In genomic region chr2:33581866-33582265, GRCm38 (mm10) we compare ENCODE assay signal across 21 mouse cellular contexts. TPM values are rescaled to one million over a fixed set of nuclear protein-coding genes. Genes with fewer than 3 reads are reported as not detected.
DNase-seq lines count a peak whose midpoint lies in the region; ATAC-seq lines count a peak whose summit lies in the region.
"Had no signal": no experiment of that assay in that cellular context is flagged by ENCODE, and none has a peak within 500 bp of the region (broad histone marks: within the 10 kb centered on the region; RNA-seq: fewer than 3 reads in every experiment).

No protein-coding gene starts in this region.

- peak; percentile 23 for DNase-seq in embryo, embryonic 10.5 days (ENCODE audit: low spot score)
- DNase-seq in embryo, embryonic 11 days, result no peak
- DNase-seq in liver, result no peak
- no peak for DNase-seq in hindbrain, embryonic 14.5 days (ENCODE audit: low spot score)
- no peak for DNase-seq in midbrain, embryonic 14.5 days
- no peak for DNase-seq in urinary bladder, postnatal 25 days (ENCODE audit: low spot score)
- DNase-seq in layer of hippocampus, adult 9-11 months, result no peak
- DNase-seq: cerebellum, adult 11 months; cerebellum, postnatal 25 days; forebrain, postnatal 0 days; gastrocnemius, postnatal 14 days; lung, adult 18-20 months; lung, postnatal 36 days; right cerebral cortex, adult 18-20 months; thymus, postnatal 14 days had no signal

- 12% methylated on average over 8 of the region's 8 CpGs for WGBS in liver, embryonic 12.5 days (ENCODE audit: insufficient replicate concordance)
- WGBS in hindbrain, embryonic 14.5 days, result under 1% methylated on average over 8 of the region's 8 CpGs
- under 1% methylated on average over 8 of the region's 8 CpGs for WGBS in midbrain, embryonic 14.5 days

- H3K27ac ChIP-seq in liver, embryonic 12.5 days, result peak overlapping the region; percentile 17; the same call in 1 of the 2 replicates
- peak overlapping the region; percentile 81 for H3K27ac ChIP-seq in hindbrain, embryonic 14.5 days
- H3K27ac ChIP-seq in midbrain, embryonic 14.5 days (replicated peaks; ENCODE audit: low read depth, low read length), result no peak overlapping the region
- H3K27ac ChIP-seq: embryonic facial prominence, embryonic 15.5 days; kidney, embryonic 15.5 days; stomach, embryonic 15.5 days had no signal

- no peak overlapping the region for H3K9ac ChIP-seq in liver, embryonic 12.5 days
- no peak overlapping the region for H3K9ac ChIP-seq in hindbrain, embryonic 14.5 days
- no peak overlapping the region for H3K9ac ChIP-seq in midbrain, embryonic 14.5 days (replicated peaks; ENCODE audit: low read length)
- H3K9ac ChIP-seq: embryonic facial prominence, embryonic 15.5 days; forebrain, postnatal 0 days; kidney, embryonic 15.5 days; stomach, embryonic 15.5 days had no signal

- H3K36me3 ChIP-seq in liver, embryonic 12.5 days, result no peaks in the 10 kb centered on the region
- H3K36me3 ChIP-seq in hindbrain, embryonic 14.5 days (replicated peaks; ENCODE audit: control insufficient read depth, insufficient read depth), result no peaks in the 10 kb centered on the region
- H3K36me3 ChIP-seq in midbrain, embryonic 14.5 days (ENCODE audit: control insufficient read depth, insufficient read depth, low read length), result no peaks in the 10 kb centered on the region
- H3K36me3 ChIP-seq: embryonic facial prominence, embryonic 15.5 days; kidney, embryonic 15.5 days; stomach, embryonic 15.5 days had no signal

- no peak for ATAC-seq in liver, embryonic 12.5 days
- no peak for ATAC-seq in hindbrain, embryonic 14.5 days (ENCODE audit: low FRiP score)
- ATAC-seq in midbrain, embryonic 14.5 days (ENCODE audit: low FRiP score, low TSS enrichment), result no peak

- H3K4me1 ChIP-seq in liver, embryonic 12.5 days, result 0 out of 2 replicates have a peak, but pooled peaks cover 10% of the 10 kb centered on the region
- peaks cover 57% of the 10 kb centered on the region for H3K4me1 ChIP-seq in hindbrain, embryonic 14.5 days (replicated peaks; ENCODE audit: control insufficient read depth, insufficient read depth, low read length)
- peaks cover 35% of the 10 kb centered on the region for H3K4me1 ChIP-seq in midbrain, embryonic 14.5 days (ENCODE audit: control insufficient read depth, insufficient read depth, low read length)

- no peak overlapping the region for H3K4me3 ChIP-seq in liver, embryonic 12.5 days
- no peak overlapping the region for H3K4me3 ChIP-seq in hindbrain, embryonic 14.5 days (replicated peaks; ENCODE audit: low read length)
- H3K4me3 ChIP-seq in midbrain, embryonic 14.5 days (replicated peaks; ENCODE audit: low read depth, low read length), result no peak overlapping the region
- H3K4me3 ChIP-seq: stomach, embryonic 15.5 days had no signal

- no peaks in the 10 kb centered on the region for H3K9me3 ChIP-seq in liver, embryonic 12.5 days (replicated peaks)
- no peaks in the 10 kb centered on the region for H3K9me3 ChIP-seq in hindbrain, embryonic 14.5 days (ENCODE audit: control insufficient read depth, low read length)
- H3K9me3 ChIP-seq in midbrain, embryonic 14.5 days (ENCODE audit: control insufficient read depth, low read length), result no peaks in the 10 kb centered on the region
- H3K9me3 ChIP-seq: embryonic facial prominence, embryonic 15.5 days; kidney, embryonic 15.5 days; stomach, embryonic 15.5 days had no signal

- peaks cover 99% of the 10 kb centered on the region for H3K27me3 ChIP-seq in liver, embryonic 12.5 days (replicated peaks)
- peaks cover 80% of the 10 kb centered on the region for H3K27me3 ChIP-seq in hindbrain, embryonic 14.5 days (ENCODE audit: control insufficient read depth, insufficient read depth, low read length)
- H3K27me3 ChIP-seq in midbrain, embryonic 14.5 days (ENCODE audit: control insufficient read depth, insufficient read depth, low read length), result peaks cover 87% of the 10 kb centered on the region

- H3K4me2 ChIP-seq in liver, embryonic 12.5 days, result peak overlapping the region; percentile 22; the same call in 1 of the 2 replicates
- no peak overlapping the region for H3K4me2 ChIP-seq in hindbrain, embryonic 14.5 days (replicated peaks)
- H3K4me2 ChIP-seq in midbrain, embryonic 14.5 days (ENCODE audit: low read length), result peak overlapping the region; percentile 10; the same call in 1 of the 2 replicates

RNA-seq across cellular contexts. Expression of gene Lmx1b, which starts 58.4 kb away (rescaled TPM):
- polyA plus RNA-seq in liver, embryonic 12.5 days (2016; fragmentation: Nextera tagmentation; extraction: Ambion mirVana), result 0.04 TPM in 1 of 2 replicates, not detected in the other
- 6.7 and 8.7 TPM in 2 replicates for polyA plus RNA-seq in hindbrain, embryonic 14.5 days (2014; fragmentation: Nextera tagmentation; extraction: Ambion mirVana)
- polyA plus RNA-seq in midbrain, embryonic 14.5 days (2014; fragmentation: Nextera tagmentation; extraction: Ambion mirVana), result 1.7 and 2.3 TPM in 2 replicates
- polyA plus RNA-seq: heart, postnatal 0 days; intestine, embryonic 14.5 days had no signal
